Mouse (Mus musculus) E14TG2a.4 (cell line): ENCODE results near the gene Rbbp6.

Experiments used
- CTCF ChIP-seq: conservative IDR thresholded peaks from 2 replicates; pipeline ENCODE4 v1.5.1; 2014; ENCODE audit warnings: low read length
- NANOG ChIP-seq: IDR thresholded peaks from 2 replicates; pipeline ENCODE4 v1.6.1; 2014; ENCODE audit warnings: borderline replicate concordance, low read length, mixed read lengths

DNA sequence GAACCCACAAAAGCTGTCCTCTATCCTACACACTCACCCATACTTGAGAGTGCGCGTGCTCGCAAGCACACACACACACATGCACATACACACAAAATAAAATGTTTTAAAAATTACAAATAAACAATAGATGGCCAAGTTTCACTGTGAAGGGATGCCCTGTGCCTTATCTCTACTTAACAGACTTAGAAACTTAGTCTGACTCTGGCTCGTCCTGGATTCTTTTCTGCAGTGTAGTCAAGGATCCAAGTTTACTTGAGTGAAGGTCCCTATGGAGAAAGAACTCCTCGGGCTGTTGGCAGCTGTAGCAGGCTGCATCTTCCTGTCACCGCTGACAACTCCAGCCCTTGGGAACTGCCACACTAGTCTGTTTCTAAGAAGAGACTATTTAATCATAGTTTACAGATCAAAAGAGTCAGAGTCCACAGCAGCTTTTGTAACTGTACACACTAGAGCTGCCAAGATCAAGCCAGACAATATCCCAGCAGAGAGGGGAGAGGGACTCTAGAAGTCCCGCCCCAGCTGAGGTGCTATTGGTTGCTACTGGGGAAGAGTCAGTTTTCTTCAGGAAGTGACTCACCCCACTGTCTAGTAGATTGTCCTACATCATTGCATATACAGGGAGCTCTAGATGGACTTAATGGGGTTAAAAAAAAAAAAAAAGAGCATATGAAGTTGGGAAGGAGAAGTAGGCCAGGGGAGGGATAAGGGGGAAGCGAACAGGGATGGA is 10.1 kb upstream of the Rbbp6 start:
- no peak for TF ChIP-seq CTCF
- no peak for TF ChIP-seq NANOG
